Mouse (Mus musculus): Measurements from ENCODE around the gene Atp2c1. TPM values are rescaled to one million over a fixed set of nuclear protein-coding genes. Genes with fewer than 3 reads are reported as not detected.

Gene Atp2c1
- polyA plus RNA-seq, 1 experiment from 2014 or later: 89.1 TPM

- Histone ChIP-seq H3K36me3 (no peaks in the 10 kb centered on the region), H3K4me2 (replicated peaks) (no peak overlapping the region), H3K4me3 (no peak overlapping the region), H3K9me3 (no peaks in the 10 kb centered on the region), H3K27me3 (no peaks in the 10 kb centered on the region), H3K9ac (replicated peaks) (no peak overlapping the region), H3K27ac (replicated peaks) (no peak overlapping the region), H3K4me1 (no peaks in the 10 kb centered on the region)
- ATAC-seq (ENCODE audit: low FRiP score, low read depth): no peak
- WGBS: 79% methylated on average over 5 of the region's 5 CpGs
Observed at GRCm38 (mm10) chr9:105387403-105387802, 139.7 kb downstream of the Atp2c1 start.

GRCm38 (mm10) chr9:105379533-105380145, 147.5 kb downstream of the Atp2c1 start:
- ATAC-seq (ENCODE audit: low FRiP score, low read depth): peak; percentile 90
- H3K4me3 ChIP-seq: no peak overlapping the region
- 55% methylated on average over 8 of the region's 8 CpGs for WGBS
- H3K4me2 ChIP-seq (replicated peaks): no peak overlapping the region
- H3K27me3 ChIP-seq: no peaks in the 10 kb centered on the region
- H3K9ac ChIP-seq (replicated peaks): no peak overlapping the region
- H3K4me1 ChIP-seq: no peaks in the 10 kb centered on the region; the same call in none of the 2 replicates
- no peaks in the 10 kb centered on the region for H3K9me3 ChIP-seq
- H3K27ac ChIP-seq (replicated peaks): peak overlapping the region; percentile 70
- H3K36me3 ChIP-seq: no peaks in the 10 kb centered on the region

- H3K4me1 ChIP-seq: no peaks in the 10 kb centered on the region; the same call in none of the 2 replicates
- H3K9ac ChIP-seq (replicated peaks): no peak overlapping the region
- H3K4me2 ChIP-seq (replicated peaks): no peak overlapping the region
- no peak overlapping the region for H3K4me3 ChIP-seq
- H3K9me3 ChIP-seq: no peaks in the 10 kb centered on the region
- H3K36me3 ChIP-seq: no peaks in the 10 kb centered on the region
- H3K27me3 ChIP-seq: no peaks in the 10 kb centered on the region
- no peak overlapping the region for H3K27ac ChIP-seq (replicated peaks)
- ATAC-seq (ENCODE audit: low FRiP score, low read depth): no peak
- 73% methylated on average over 3 of the region's 3 CpGs for WGBS
Observed at GRCm38 (mm10) chr9:105377622-105378021, 149.5 kb downstream of the Atp2c1 start.

GRCm38 (mm10) chr9:105376954-105377530, 150.1 kb downstream of the Atp2c1 start:
- Histone ChIP-seq H3K4me3 (no peak overlapping the region), H3K27me3 (no peaks in the 10 kb centered on the region), H3K4me1 (no peaks in the 10 kb centered on the region; the same call in none of the 2 replicates), H3K4me2 (replicated peaks) (no peak overlapping the region), H3K36me3 (no peaks in the 10 kb centered on the region), H3K27ac (replicated peaks) (0 out of 2 replicates have a peak overlapping the region, but pooled peaks have one; percentile 8), H3K9ac (replicated peaks) (no peak overlapping the region), H3K9me3 (no peaks in the 10 kb centered on the region)
- WGBS: 77% methylated on average over 7 of the region's 7 CpGs
- ATAC-seq (ENCODE audit: low FRiP score, low read depth): no peak

GRCm38 (mm10) chr9:105376411-105376810, 150.7 kb downstream of the Atp2c1 start:
- H3K9me3 ChIP-seq: no peaks in the 10 kb centered on the region
- H3K9ac ChIP-seq (replicated peaks): no peak overlapping the region
- H3K4me1 ChIP-seq: no peaks in the 10 kb centered on the region; the same call in none of the 2 replicates
- WGBS: 83% methylated on average over 7 of the region's 7 CpGs
- H3K27me3 ChIP-seq: no peaks in the 10 kb centered on the region
- H3K4me2 ChIP-seq (replicated peaks): no peak overlapping the region
- no peak for ATAC-seq (ENCODE audit: low FRiP score, low read depth)
- H3K27ac ChIP-seq (replicated peaks): 0 out of 2 replicates have a peak overlapping the region, but pooled peaks have one; percentile 8
- H3K36me3 ChIP-seq: no peaks in the 10 kb centered on the region
- no peak overlapping the region for H3K4me3 ChIP-seq

GRCm38 (mm10) chr9:105374361-105374760, 152.8 kb downstream of the Atp2c1 start:
- no peak overlapping the region for H3K9ac ChIP-seq (replicated peaks)
- no peak for ATAC-seq (ENCODE audit: low FRiP score, low read depth)
- H3K27me3 ChIP-seq: no peaks in the 10 kb centered on the region
- no peak overlapping the region for H3K4me3 ChIP-seq
- WGBS: 68% methylated on average over 5 of the region's 5 CpGs
- no peaks in the 10 kb centered on the region for H3K36me3 ChIP-seq
- no peak overlapping the region for H3K4me2 ChIP-seq (replicated peaks)
- no peaks in the 10 kb centered on the region for H3K9me3 ChIP-seq
- no peak overlapping the region for H3K27ac ChIP-seq (replicated peaks)
- H3K4me1 ChIP-seq: no peaks in the 10 kb centered on the region; the same call in 1 of the 2 replicates

GRCm38 (mm10) chr9:105368605-105369004, 158.5 kb downstream of the Atp2c1 start:
- no peak overlapping the region for H3K27ac ChIP-seq (replicated peaks)
- H3K36me3 ChIP-seq: no peaks in the 10 kb centered on the region
- WGBS: 93% methylated on average over 3 of the region's 3 CpGs
- H3K27me3 ChIP-seq: no peaks in the 10 kb centered on the region
- no peak overlapping the region for H3K4me3 ChIP-seq
- H3K4me2 ChIP-seq (replicated peaks): no peak overlapping the region
- no peaks in the 10 kb centered on the region for H3K4me1 ChIP-seq
- H3K9ac ChIP-seq (replicated peaks): no peak overlapping the region
- no peaks in the 10 kb centered on the region for H3K9me3 ChIP-seq
- ATAC-seq (ENCODE audit: low FRiP score, low read depth): no peak

GRCm38 (mm10) chr9:105366199-105366598, 160.9 kb downstream of the Atp2c1 start:
- H3K9ac ChIP-seq (replicated peaks): no peak overlapping the region
- ATAC-seq (ENCODE audit: low FRiP score, low read depth): no peak
- no peak overlapping the region for H3K4me3 ChIP-seq
- no peaks in the 10 kb centered on the region for H3K27me3 ChIP-seq
- H3K36me3 ChIP-seq: no peaks in the 10 kb centered on the region
- H3K9me3 ChIP-seq: no peaks in the 10 kb centered on the region
- no peaks in the 10 kb centered on the region for H3K4me1 ChIP-seq
- no peak overlapping the region for H3K4me2 ChIP-seq (replicated peaks)
- 92% methylated on average over 4 of the region's 4 CpGs for WGBS
- no peak overlapping the region for H3K27ac ChIP-seq (replicated peaks)

- 84% methylated on average over 5 of the region's 5 CpGs for WGBS
- Histone ChIP-seq H3K4me2 (replicated peaks) (no peak overlapping the region), H3K9ac (replicated peaks) (no peak overlapping the region), H3K36me3 (no peaks in the 10 kb centered on the region), H3K27me3 (no peaks in the 10 kb centered on the region), H3K9me3 (no peaks in the 10 kb centered on the region), H3K27ac (replicated peaks) (no peak overlapping the region), H3K4me3 (no peak overlapping the region), H3K4me1 (no peaks in the 10 kb centered on the region)
- ATAC-seq (ENCODE audit: low FRiP score, low read depth): no peak
Observed at GRCm38 (mm10) chr9:105363520-105364231, 163.4 kb downstream of the Atp2c1 start.

GRCm38 (mm10) chr9:105362181-105362580, 164.9 kb downstream of the Atp2c1 start:
- Histone ChIP-seq H3K27me3 (no peaks in the 10 kb centered on the region), H3K27ac (replicated peaks) (no peak overlapping the region), H3K9ac (replicated peaks) (no peak overlapping the region), H3K4me2 (replicated peaks) (no peak overlapping the region), H3K4me3 (no peak overlapping the region), H3K4me1 (no peaks in the 10 kb centered on the region), H3K36me3 (no peaks in the 10 kb centered on the region), H3K9me3 (no peaks in the 10 kb centered on the region)
- 78% methylated on average over 2 of the region's 2 CpGs for WGBS
- no peak for ATAC-seq (ENCODE audit: low FRiP score, low read depth)

Data from midbrain, embryonic 12.5 days (tissue).